Comparison of ENCODE assay signal across 9 mouse cellular contexts in genomic region chr4:134356591-134357460, GRCm38 (mm10). TPM values are rescaled to one million over a fixed set of nuclear protein-coding genes. Genes with fewer than 3 reads are reported as not detected.
DNase-seq lines count a peak whose midpoint lies in the region; ATAC-seq and TF ChIP-seq lines count a peak whose summit lies in the region.
"Had no signal": no experiment of that assay in that cellular context is flagged by ENCODE, and none has a peak within 500 bp of the region (broad histone marks: within the 10 kb centered on the region; RNA-seq: fewer than 3 reads in every experiment).

No protein-coding gene starts in this region.

- ATAC-seq in embryonic facial prominence, embryonic 13.5 days (ENCODE audit: insufficient number of reproducible peaks, insufficient read depth, low FRiP score, low TSS enrichment, low read depth): no peak
- ATAC-seq in kidney, embryonic 15.5 days (replicated peaks; ENCODE audit: low FRiP score): peak; percentile 16; the same call in 1 of the 2 replicates
- no peak for ATAC-seq in liver, embryonic 14.5 days (ENCODE audit: insufficient read depth)
- ATAC-seq in stomach, embryonic 15.5 days (ENCODE audit: insufficient read depth, low FRiP score, low read depth): peak; percentile 70

- H3K27me3 ChIP-seq in embryonic facial prominence, embryonic 13.5 days: peaks cover 12% of the 10 kb centered on the region
- H3K27me3 ChIP-seq in heart, embryonic 10.5 days (ENCODE audit: insufficient read depth, poor library complexity, severe bottlenecking): peaks cover 33% of the 10 kb centered on the region
- peaks cover 10% of the 10 kb centered on the region for H3K27me3 ChIP-seq in kidney, embryonic 15.5 days
- H3K27me3 ChIP-seq in liver, embryonic 14.5 days (ENCODE audit: control insufficient read depth, insufficient read depth, low read length): no peaks in the 10 kb centered on the region
- no peaks in the 10 kb centered on the region for H3K27me3 ChIP-seq in stomach, embryonic 15.5 days (replicated peaks)

- no peaks in the 10 kb centered on the region for H3K9me3 ChIP-seq in embryonic facial prominence, embryonic 13.5 days
- no peaks in the 10 kb centered on the region for H3K9me3 ChIP-seq in heart, embryonic 10.5 days
- no peaks in the 10 kb centered on the region for H3K9me3 ChIP-seq in kidney, embryonic 15.5 days (replicated peaks)
- no peaks in the 10 kb centered on the region for H3K9me3 ChIP-seq in liver, embryonic 14.5 days (ENCODE audit: control insufficient read depth, low read length)
- no peaks in the 10 kb centered on the region for H3K9me3 ChIP-seq in stomach, embryonic 15.5 days

- H3K4me1 ChIP-seq in bone marrow, adult 2 months (ENCODE audit: control insufficient read depth, insufficient read depth, low read length): no peaks in the 10 kb centered on the region
- H3K4me1 ChIP-seq in embryonic facial prominence, embryonic 13.5 days: peaks cover 32% of the 10 kb centered on the region
- peaks cover 59% of the 10 kb centered on the region for H3K4me1 ChIP-seq in heart, embryonic 10.5 days
- H3K4me1 ChIP-seq in kidney, embryonic 15.5 days: peaks cover 57% of the 10 kb centered on the region
- H3K4me1 ChIP-seq in liver, embryonic 14.5 days (replicated peaks; ENCODE audit: control insufficient read depth in 2 of 2, insufficient read depth in 2 of 2, low read length in 1 of 2): no peaks in the 10 kb centered on the region; a peak in 1 of 4 replicates
- H3K4me1 ChIP-seq in stomach, embryonic 15.5 days: peaks cover 15% of the 10 kb centered on the region

- TF ChIP-seq POLR2A in bone marrow, adult 2 months (IDR thresholded peaks at IDR 0.05; ENCODE audit: borderline replicate concordance, control insufficient read depth, low read depth, low read length): no peak

- H3K4me3 ChIP-seq in bone marrow, adult 2 months (replicated peaks; ENCODE audit: control insufficient read depth, low read depth, low read length): no peak overlapping the region
- no peak overlapping the region for H3K4me3 ChIP-seq in embryonic facial prominence, embryonic 13.5 days
- peak overlapping the region; percentile 23 for H3K4me3 ChIP-seq in heart, embryonic 10.5 days
- H3K4me3 ChIP-seq in kidney, embryonic 15.5 days (replicated peaks): no peak overlapping the region
- H3K4me3 ChIP-seq in liver, embryonic 14.5 days (ENCODE audit: insufficient read depth in 1 of 2, low read depth in 2 of 2, low read length in 2 of 2): no peak overlapping the region
- H3K4me3 ChIP-seq in stomach, embryonic 15.5 days (replicated peaks): peak overlapping the region; percentile 8; the same call in 1 of the 2 replicates
- H3K4me3 ChIP-seq: erythroblast, embryonic 14.5 days had no signal

- peak overlapping the region; percentile 37 for H3K4me2 ChIP-seq in embryonic facial prominence, embryonic 13.5 days
- H3K4me2 ChIP-seq in kidney, embryonic 15.5 days: peak overlapping the region; percentile 42
- peak overlapping the region; percentile 34 for H3K4me2 ChIP-seq in liver, embryonic 14.5 days (ENCODE audit: low read depth)
- H3K4me2 ChIP-seq in stomach, embryonic 15.5 days: peak overlapping the region; percentile 42

- TF ChIP-seq EP300 in liver, embryonic 14.5 days (IDR thresholded peaks at IDR 0.05; ENCODE audit: low read depth): no peak

- DNase-seq in CD4-positive, CD25-positive, alpha-beta regulatory T cell, adult 2 months (ENCODE audit: low read depth, low spot score): peak; percentile 88
- DNase-seq in heart, embryonic 10.5 days (ENCODE audit: low spot score): no peak
- DNase-seq in liver, embryonic 14.5 days (ENCODE audit: low read depth in 3 of 3, low spot score in 3 of 3): peak; percentile 33 to 37 (median 33)
- peak; percentile 68 for DNase-seq in neural tube, embryonic 10.5 days (ENCODE audit: extremely low spot score, low spot score)

- 27% methylated on average over 22 of the region's 22 CpGs for WGBS in bone marrow, adult 2 months
- WGBS in embryonic facial prominence, embryonic 13.5 days: 24% methylated on average over 22 of the region's 22 CpGs
- WGBS in heart, embryonic 10.5 days: 20% methylated on average over 22 of the region's 22 CpGs
- 19% methylated on average over 22 of the region's 22 CpGs for WGBS in kidney, embryonic 15.5 days
- 22% methylated on average over 22 of the region's 22 CpGs for WGBS in liver, embryonic 14.5 days (ENCODE audit: insufficient replicate concordance)
- 14% methylated on average over 22 of the region's 22 CpGs for WGBS in stomach, embryonic 15.5 days

- no peaks in the 10 kb centered on the region for H3K36me3 ChIP-seq in embryonic facial prominence, embryonic 13.5 days
- no peaks in the 10 kb centered on the region for H3K36me3 ChIP-seq in heart, embryonic 10.5 days
- H3K36me3 ChIP-seq in kidney, embryonic 15.5 days: no peaks in the 10 kb centered on the region
- H3K36me3 ChIP-seq in liver, embryonic 14.5 days (replicated peaks; ENCODE audit: control insufficient read depth, insufficient read depth, low read depth): no peaks in the 10 kb centered on the region
- no peaks in the 10 kb centered on the region for H3K36me3 ChIP-seq in stomach, embryonic 15.5 days

- peak; percentile 82 for TF ChIP-seq CTCF in bone marrow, adult 2 months (IDR thresholded peaks at IDR 0.05; ENCODE audit: control insufficient read depth, insufficient read depth, low read length)
- peak; percentile 97 for TF ChIP-seq CTCF in liver, embryonic 14.5 days (IDR thresholded peaks at IDR 0.05; ENCODE audit: low read depth)

- H3K27ac ChIP-seq in bone marrow, adult 2 months (ENCODE audit: control insufficient read depth, insufficient read depth, low read depth, low read length, poor library complexity): no peak overlapping the region
- no peak overlapping the region for H3K27ac ChIP-seq in embryonic facial prominence, embryonic 13.5 days
- H3K27ac ChIP-seq in heart, embryonic 10.5 days: peak overlapping the region; percentile 75; the same call in 1 of the 2 replicates
- H3K27ac ChIP-seq in kidney, embryonic 15.5 days: peak overlapping the region; percentile 37; the same call in 1 of the 2 replicates
- no peak overlapping the region for H3K27ac ChIP-seq in liver, embryonic 14.5 days
- H3K27ac ChIP-seq in stomach, embryonic 15.5 days: peak overlapping the region; percentile 68

- 0 out of 2 replicates have a peak overlapping the region, but pooled peaks have one; percentile 1 for H3K9ac ChIP-seq in embryonic facial prominence, embryonic 13.5 days
- no peak overlapping the region for H3K9ac ChIP-seq in kidney, embryonic 15.5 days
- H3K9ac ChIP-seq in liver, embryonic 14.5 days (replicated peaks): no peak overlapping the region
- H3K9ac ChIP-seq in stomach, embryonic 15.5 days: no peak overlapping the region

RNA-seq across cellular contexts. Expression of gene Slc30a2, which starts 13.8 kb away (rescaled TPM):
- polyA plus RNA-seq in bone marrow, adult 2 months (2011; ENCODE audit: insufficient read depth, insufficient read length, low replicate concordance, missing spikeins): 4.0 TPM in 1 of 2 replicates, not detected in the other
- polyA plus RNA-seq in embryonic facial prominence, embryonic 13.5 days (2015; fragmentation: Nextera tagmentation; extraction: Ambion mirVana): 0.34 and 0.38 TPM in 2 replicates
- polyA plus RNA-seq in heart, embryonic 10.5 days (2016; fragmentation: Nextera tagmentation; extraction: Ambion mirVana): 0.09 and 0.36 TPM in 2 replicates
- polyA plus RNA-seq in kidney, embryonic 15.5 days (2015; fragmentation: Nextera tagmentation; extraction: Ambion mirVana): 0.73 and 1.1 TPM in 2 replicates
- 0.02 TPM in 1 of 2 replicates, not detected in the other for polyA plus RNA-seq in liver, embryonic 14.5 days (2012; rRNA removed)
- polyA plus RNA-seq in liver, embryonic 14.5 days (2014; fragmentation: Nextera tagmentation; extraction: Ambion mirVana): not detected in 2 replicates
- 0.75 and 0.86 TPM in 2 replicates for polyA plus RNA-seq in stomach, embryonic 15.5 days (2015; fragmentation: Nextera tagmentation; extraction: Ambion mirVana)
- polyA plus RNA-seq: erythroblast, embryonic 14.5 days had no signal

RNA-seq across cellular contexts. Expression of gene Extl1, which starts 26.8 kb away (rescaled TPM):
- polyA plus RNA-seq in bone marrow, adult 2 months (2011; ENCODE audit: insufficient read depth, insufficient read length, low replicate concordance, missing spikeins): 0.23 and 3.3 TPM in 2 replicates
- 4.5 and 5.4 TPM in 2 replicates for polyA plus RNA-seq in embryonic facial prominence, embryonic 13.5 days (2015; fragmentation: Nextera tagmentation; extraction: Ambion mirVana)
- polyA plus RNA-seq in heart, embryonic 10.5 days (2016; fragmentation: Nextera tagmentation; extraction: Ambion mirVana): 1.9 and 2.8 TPM in 2 replicates
- 0.33 and 0.53 TPM in 2 replicates for polyA plus RNA-seq in kidney, embryonic 15.5 days (2015; fragmentation: Nextera tagmentation; extraction: Ambion mirVana)
- polyA plus RNA-seq in liver, embryonic 14.5 days (2012; rRNA removed): 0.04 and 0.16 TPM in 2 replicates
- 0.04 and 0.11 TPM in 2 replicates for polyA plus RNA-seq in liver, embryonic 14.5 days (2014; fragmentation: Nextera tagmentation; extraction: Ambion mirVana)
- 1.0 and 1.1 TPM in 2 replicates for polyA plus RNA-seq in stomach, embryonic 15.5 days (2015; fragmentation: Nextera tagmentation; extraction: Ambion mirVana)
- polyA plus RNA-seq: erythroblast, embryonic 14.5 days had no signal

RNA-seq across cellular contexts. Expression of gene Pafah2, which starts 39.3 kb away (rescaled TPM):
- 5.8 and 8.8 TPM in 2 replicates for polyA plus RNA-seq in bone marrow, adult 2 months (2011; ENCODE audit: insufficient read depth, insufficient read length, low replicate concordance, missing spikeins)
- 12.0 and 13.0 TPM in 2 replicates for polyA plus RNA-seq in embryonic facial prominence, embryonic 13.5 days (2015; fragmentation: Nextera tagmentation; extraction: Ambion mirVana)
- polyA plus RNA-seq in heart, embryonic 10.5 days (2016; fragmentation: Nextera tagmentation; extraction: Ambion mirVana): 8.0 and 9.6 TPM in 2 replicates
- 14.0 and 15.7 TPM in 2 replicates for polyA plus RNA-seq in kidney, embryonic 15.5 days (2015; fragmentation: Nextera tagmentation; extraction: Ambion mirVana)
- 3.9 and 4.3 TPM in 2 replicates for polyA plus RNA-seq in liver, embryonic 14.5 days (2012; rRNA removed)
- polyA plus RNA-seq in liver, embryonic 14.5 days (2014; fragmentation: Nextera tagmentation; extraction: Ambion mirVana): 4.3 and 5.4 TPM in 2 replicates
- 17.8 and 20.9 TPM in 2 replicates for polyA plus RNA-seq in stomach, embryonic 15.5 days (2015; fragmentation: Nextera tagmentation; extraction: Ambion mirVana)
- polyA plus RNA-seq: erythroblast, embryonic 14.5 days had no signal

RNA-seq across cellular contexts. Expression of gene Trim63, which starts 41.9 kb away (rescaled TPM):
- polyA plus RNA-seq in bone marrow, adult 2 months (2011; ENCODE audit: insufficient read depth, insufficient read length, low replicate concordance, missing spikeins): 1.1 TPM in 1 of 2 replicates, not detected in the other
- polyA plus RNA-seq in embryonic facial prominence, embryonic 13.5 days (2015; fragmentation: Nextera tagmentation; extraction: Ambion mirVana): 1.2 and 1.7 TPM in 2 replicates
- polyA plus RNA-seq in heart, embryonic 10.5 days (2016; fragmentation: Nextera tagmentation; extraction: Ambion mirVana): 47.5 and 77.0 TPM in 2 replicates
- 3.7 and 4.4 TPM in 2 replicates for polyA plus RNA-seq in kidney, embryonic 15.5 days (2015; fragmentation: Nextera tagmentation; extraction: Ambion mirVana)
- 0.07 TPM in 1 of 2 replicates, not detected in the other for polyA plus RNA-seq in liver, embryonic 14.5 days (2012; rRNA removed)
- not detected in 2 replicates for polyA plus RNA-seq in liver, embryonic 14.5 days (2014; fragmentation: Nextera tagmentation; extraction: Ambion mirVana)
- 0.41 and 0.52 TPM in 2 replicates for polyA plus RNA-seq in stomach, embryonic 15.5 days (2015; fragmentation: Nextera tagmentation; extraction: Ambion mirVana)
- polyA plus RNA-seq: erythroblast, embryonic 14.5 days had no signal

Comparison
In these comparisons a context has a peak if more than half of its experiments do, and no peak if none do; other contexts are left out.
1. H3K27ac ChIP-seq: peak in heart, embryonic 10.5 days (single experiment), kidney, embryonic 15.5 days (single experiment) and stomach, embryonic 15.5 days (single experiment); none in bone marrow, adult 2 months (single experiment), embryonic facial prominence, embryonic 13.5 days (single experiment) and liver, embryonic 14.5 days (single experiment).
2. H3K4me3 ChIP-seq: peak in heart, embryonic 10.5 days (single experiment) and stomach, embryonic 15.5 days (single experiment); none in bone marrow, adult 2 months (single experiment), embryonic facial prominence, embryonic 13.5 days (single experiment), kidney, embryonic 15.5 days (single experiment) and liver, embryonic 14.5 days (0 of 2).
3. ATAC-seq: peak in kidney, embryonic 15.5 days (single experiment) and stomach, embryonic 15.5 days (single experiment); none in embryonic facial prominence, embryonic 13.5 days (single experiment) and liver, embryonic 14.5 days (single experiment).
4. Peak in every context shown above with its lines, with median percentiles within 50 percentile points of each other: H3K4me2 ChIP-seq.